Mouse (Mus musculus): ENCODE results near the gene Gm28048. TPM values are rescaled to one million over a fixed set of nuclear protein-coding genes. Genes with fewer than 3 reads are reported as not detected.
A peak's percentile ranks its signal among the peaks of the same experiment; 100 is the strongest.

The Gm28048 gene
- polyA plus RNA-seq, 1 experiment from 2014 or later, result 15.8 TPM

- no peak; the same call in 1 of the 2 replicates for ATAC-seq
- H3K4me1 ChIP-seq (replicated peaks; ENCODE audit: control insufficient read depth, insufficient read depth, low read length), result peaks cover 36% of the 10 kb centered on the region
- no peak overlapping the region for H3K9ac ChIP-seq (ENCODE audit: low read depth, low read length)
- no peak overlapping the region for H3K4me3 ChIP-seq (ENCODE audit: low read depth, low read length)
- WGBS, result 33% methylated on average over 5 of the region's 5 CpGs
- peak overlapping the region; percentile 54; the same call in 1 of the 2 replicates for H3K27ac ChIP-seq (ENCODE audit: low read depth, low read length)
- no peaks in the 10 kb centered on the region for H3K9me3 ChIP-seq (ENCODE audit: control insufficient read depth)
- H3K27me3 ChIP-seq (replicated peaks; ENCODE audit: control insufficient read depth, insufficient read depth, low read length), result no peaks in the 10 kb centered on the region
- no peak overlapping the region for H3K4me2 ChIP-seq (replicated peaks; ENCODE audit: low read depth)
- no peak for TF ChIP-seq CTCF (IDR thresholded peaks at IDR 0.05; ENCODE audit: low read depth)
- no peaks in the 10 kb centered on the region; the same call in 1 of the 2 replicates for H3K36me3 ChIP-seq (ENCODE audit: control insufficient read depth, insufficient read depth)
Observed at GRCm38 (mm10) chr11:22848649-22849195, 133.2 kb downstream of the Gm28048 start.

DNA sequence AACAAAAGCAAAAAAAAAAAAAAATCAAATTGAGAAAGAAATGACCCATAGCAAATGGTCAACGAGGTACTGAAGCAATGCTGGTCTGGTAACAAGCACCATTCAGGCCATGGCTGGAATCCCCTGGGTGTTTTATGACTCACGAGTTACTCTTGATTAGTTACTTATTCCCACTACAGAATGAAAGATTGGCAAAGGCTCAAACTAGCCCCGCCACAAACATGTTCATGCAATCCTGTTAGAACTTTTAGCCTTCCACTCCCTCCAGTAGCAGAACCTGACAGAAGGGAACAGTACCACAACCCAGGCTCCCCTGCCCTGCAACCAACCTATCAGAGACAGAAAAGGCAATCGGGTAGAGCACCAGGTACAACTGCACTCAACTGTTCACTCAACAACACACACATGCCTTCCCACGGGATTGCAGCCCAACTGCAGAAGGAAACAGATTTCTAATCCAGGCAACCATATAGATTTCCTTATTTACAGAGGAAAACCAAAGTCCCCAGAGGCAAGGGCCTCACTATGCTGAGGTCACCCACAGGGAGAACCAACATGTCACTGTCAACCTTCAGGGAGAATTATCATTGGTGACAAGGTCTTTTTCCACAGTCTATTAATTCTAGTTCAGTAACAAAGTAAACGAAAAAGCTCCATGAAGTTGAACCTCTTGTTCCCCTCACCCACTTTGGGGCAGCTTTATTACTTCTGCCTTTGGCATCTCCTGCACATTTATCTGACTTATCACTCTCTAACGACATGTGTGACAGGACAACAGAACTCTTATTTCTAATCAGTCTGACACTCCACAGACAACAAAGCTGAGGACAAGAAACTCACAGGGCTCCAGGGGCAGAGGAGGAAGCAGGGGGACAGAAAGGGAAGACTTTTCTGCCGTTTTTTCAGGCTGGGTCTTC is 133.9 kb downstream of the Gm28048 start:
- no peaks in the 10 kb centered on the region for H3K9me3 ChIP-seq (ENCODE audit: control insufficient read depth)
- no peak overlapping the region for H3K4me3 ChIP-seq (ENCODE audit: low read depth, low read length)
- no peak for TF ChIP-seq CTCF (IDR thresholded peaks at IDR 0.05; ENCODE audit: low read depth)
- peaks cover 36% of the 10 kb centered on the region for H3K4me1 ChIP-seq (replicated peaks; ENCODE audit: control insufficient read depth, insufficient read depth, low read length)
- no peaks in the 10 kb centered on the region for H3K27me3 ChIP-seq (replicated peaks; ENCODE audit: control insufficient read depth, insufficient read depth, low read length)
- WGBS, result 22% methylated on average over 8 of the region's 8 CpGs
- no peaks in the 10 kb centered on the region; the same call in 1 of the 2 replicates for H3K36me3 ChIP-seq (ENCODE audit: control insufficient read depth, insufficient read depth)
- peak overlapping the region; percentile 17; the same call in 1 of the 2 replicates for H3K4me2 ChIP-seq (replicated peaks; ENCODE audit: low read depth)
- H3K9ac ChIP-seq (ENCODE audit: low read depth, low read length), result no peak overlapping the region
- peak overlapping the region; percentile 54 for H3K27ac ChIP-seq (ENCODE audit: low read depth, low read length)
- ATAC-seq, result peak; percentile 60

DNA sequence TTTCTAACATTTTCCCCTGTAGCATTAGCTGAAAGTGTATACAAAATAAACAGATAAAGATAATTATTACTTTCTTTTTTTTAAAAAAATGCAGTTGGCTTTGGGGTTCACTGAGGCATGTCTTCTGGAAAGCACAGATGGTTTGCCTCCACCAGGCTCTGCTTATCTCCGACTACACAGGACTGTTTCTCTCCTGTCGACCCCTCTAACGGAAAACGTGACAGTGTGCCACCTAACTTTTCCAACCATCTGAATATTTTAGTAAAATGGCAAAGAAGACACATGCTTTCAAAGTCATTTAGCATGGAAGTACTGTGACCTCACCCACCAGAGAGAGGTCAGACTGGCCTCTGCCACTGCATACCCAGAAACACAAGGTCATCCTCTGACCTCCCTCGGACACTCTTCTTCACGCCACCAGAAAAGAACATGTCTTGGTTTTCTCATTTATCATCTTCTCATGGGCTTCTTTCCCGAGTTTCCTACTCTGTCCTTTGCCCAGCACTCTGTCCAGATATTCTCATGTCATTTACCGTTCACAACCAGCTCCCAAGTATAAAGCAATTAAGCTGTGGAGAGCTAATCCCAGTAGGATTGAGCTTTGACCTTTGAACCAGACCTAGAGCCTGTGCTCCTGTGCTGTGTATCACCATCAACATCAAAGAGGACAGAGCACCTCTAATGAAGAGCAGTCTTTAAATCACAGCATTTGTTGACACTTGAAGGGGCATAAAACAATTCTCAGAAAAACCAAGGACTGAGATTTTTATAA is 134.7 kb downstream of the Gm28048 start:
- Histone ChIP-seq H3K4me3 (ENCODE audit: low read depth, low read length) (no peak overlapping the region), H3K36me3 (ENCODE audit: control insufficient read depth, insufficient read depth) (no peaks in the 10 kb centered on the region; the same call in 1 of the 2 replicates), H3K9me3 (ENCODE audit: control insufficient read depth) (no peaks in the 10 kb centered on the region), H3K27ac (ENCODE audit: low read depth, low read length) (peak overlapping the region; percentile 54; the same call in 1 of the 2 replicates), H3K4me1 (replicated peaks; ENCODE audit: control insufficient read depth, insufficient read depth, low read length) (peaks cover 36% of the 10 kb centered on the region), H3K9ac (ENCODE audit: low read depth, low read length) (no peak overlapping the region), H3K27me3 (replicated peaks; ENCODE audit: control insufficient read depth, insufficient read depth, low read length) (no peaks in the 10 kb centered on the region), H3K4me2 (replicated peaks; ENCODE audit: low read depth) (0 out of 2 replicates have a peak overlapping the region, but pooled peaks have one; percentile 6)
- TF ChIP-seq CTCF (IDR thresholded peaks at IDR 0.05; ENCODE audit: low read depth), result no peak
- peak; percentile 53 for ATAC-seq
- 48% methylated on average over 8 of the region's 8 CpGs for WGBS

DNA sequence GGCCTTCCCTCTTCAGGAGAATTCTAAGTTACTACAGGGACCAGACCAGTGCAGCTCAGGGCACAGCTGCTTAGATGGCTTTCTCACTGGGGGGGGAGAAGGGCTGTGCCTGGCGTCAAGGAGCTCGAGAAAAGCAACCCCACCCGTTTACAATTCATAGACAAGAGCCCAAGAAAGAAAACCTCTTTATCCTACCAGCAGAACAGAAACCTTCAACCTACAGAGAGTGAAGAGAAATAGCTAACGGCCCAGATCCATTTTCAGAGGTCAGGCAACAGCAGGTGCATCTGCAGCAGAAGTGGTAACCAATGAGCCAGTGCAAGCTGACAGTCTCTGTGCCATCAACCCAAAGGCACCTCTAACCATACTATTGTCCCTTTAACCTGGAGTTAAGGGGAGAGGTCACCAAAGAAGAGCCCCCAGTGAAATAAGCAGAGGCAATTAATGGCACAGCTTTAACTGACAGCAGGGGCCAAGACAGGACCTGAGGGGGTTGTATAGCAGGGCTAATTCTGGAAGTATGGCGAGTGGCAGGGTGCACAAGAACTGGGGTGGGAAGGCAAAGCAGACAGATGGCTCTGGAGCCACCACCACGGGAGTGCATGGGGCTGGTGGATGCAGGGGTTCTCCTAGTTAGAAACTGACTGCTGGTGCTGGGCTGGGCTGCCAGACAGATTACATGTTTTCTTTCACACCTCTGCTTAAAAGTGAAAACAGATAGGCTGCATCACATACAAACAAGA is 135.6 kb downstream of the Gm28048 start:
- TF ChIP-seq CTCF (IDR thresholded peaks at IDR 0.05; ENCODE audit: low read depth), result no peak
- no peak for ATAC-seq
- Histone ChIP-seq H3K4me2 (replicated peaks; ENCODE audit: low read depth) (no peak overlapping the region), H3K27ac (ENCODE audit: low read depth, low read length) (no peak overlapping the region), H3K4me3 (ENCODE audit: low read depth, low read length) (no peak overlapping the region), H3K4me1 (replicated peaks; ENCODE audit: control insufficient read depth, insufficient read depth, low read length) (peaks cover 33% of the 10 kb centered on the region), H3K9ac (ENCODE audit: low read depth, low read length) (no peak overlapping the region), H3K9me3 (ENCODE audit: control insufficient read depth) (no peaks in the 10 kb centered on the region), H3K27me3 (replicated peaks; ENCODE audit: control insufficient read depth, insufficient read depth, low read length) (no peaks in the 10 kb centered on the region), H3K36me3 (ENCODE audit: control insufficient read depth, insufficient read depth) (no peaks in the 10 kb centered on the region; the same call in 1 of the 2 replicates)
- 47% methylated on average over 6 of the region's 6 CpGs for WGBS

DNA sequence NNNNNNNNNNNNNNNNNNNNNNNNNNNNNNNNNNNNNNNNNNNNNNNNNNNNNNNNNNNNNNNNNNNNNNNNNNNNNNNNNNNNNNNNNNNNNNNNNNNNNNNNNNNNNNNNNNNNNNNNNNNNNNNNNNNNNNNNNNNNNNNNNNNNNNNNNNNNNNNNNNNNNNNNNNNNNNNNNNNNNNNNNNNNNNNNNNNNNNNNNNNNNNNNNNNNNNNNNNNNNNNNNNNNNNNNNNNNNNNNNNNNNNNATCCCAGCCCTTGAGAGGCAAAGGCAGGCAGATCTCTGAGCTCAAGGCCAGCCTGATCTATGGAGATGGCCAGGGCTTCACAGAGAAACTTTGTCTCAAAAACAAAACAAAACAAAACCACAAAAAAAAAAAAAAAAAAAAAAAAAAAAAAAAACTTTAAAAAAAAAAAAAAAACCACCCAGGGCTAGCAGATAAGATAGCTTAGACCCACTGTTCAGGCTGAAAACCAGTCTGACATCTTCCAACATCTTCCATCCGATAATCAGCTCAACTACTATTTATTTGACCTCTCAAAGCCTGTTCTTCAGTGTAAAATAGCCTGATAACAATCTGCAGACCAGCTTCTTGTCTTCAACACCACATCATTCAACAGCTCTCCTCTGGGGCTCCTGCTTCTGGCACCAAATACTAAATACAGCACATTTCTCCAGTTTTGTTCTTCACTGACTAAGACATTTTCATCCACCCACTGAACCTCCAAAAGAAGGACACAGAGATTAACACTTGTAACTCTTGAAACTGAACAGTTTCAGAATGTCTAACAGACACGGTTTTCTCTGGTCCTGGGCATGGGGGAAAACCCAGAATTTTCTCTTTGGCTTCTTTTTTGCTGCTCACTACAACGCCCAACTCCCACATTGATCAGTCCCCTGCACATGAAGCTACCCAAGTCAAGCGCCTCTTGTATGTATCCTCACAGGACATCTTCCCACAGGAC is 136.9 kb downstream of the Gm28048 start:
- no peak for TF ChIP-seq CTCF (IDR thresholded peaks at IDR 0.05; ENCODE audit: low read depth)
- 58% methylated on average over 4 of the region's 4 CpGs for WGBS
- Histone ChIP-seq H3K4me3 (ENCODE audit: low read depth, low read length) (no peak overlapping the region), H3K27ac (ENCODE audit: low read depth, low read length) (no peak overlapping the region), H3K36me3 (ENCODE audit: control insufficient read depth, insufficient read depth) (no peaks in the 10 kb centered on the region; the same call in 1 of the 2 replicates), H3K4me2 (replicated peaks; ENCODE audit: low read depth) (no peak overlapping the region), H3K9me3 (ENCODE audit: control insufficient read depth) (no peaks in the 10 kb centered on the region), H3K9ac (ENCODE audit: low read depth, low read length) (no peak overlapping the region), H3K4me1 (replicated peaks; ENCODE audit: control insufficient read depth, insufficient read depth, low read length) (peaks cover 23% of the 10 kb centered on the region), H3K27me3 (replicated peaks; ENCODE audit: control insufficient read depth, insufficient read depth, low read length) (no peaks in the 10 kb centered on the region)
- no peak for ATAC-seq

Measured in intestine, postnatal 0 days (tissue).